Mouse (Mus musculus): Measurements from ENCODE around the gene Stx5a.

The Stx5a gene

GRCm38 (mm10) chr19:8790171-8790570 is 49.0 kb downstream of the Stx5a start:
- no peak for DNase-seq (ENCODE audit: low read depth in 1 of 2, low spot score in 2 of 2)

- peak; percentile 53 to 81 for DNase-seq (ENCODE audit: low read depth in 1 of 2, low spot score in 2 of 2)
Observed at GRCm38 (mm10) chr19:8798264-8798946, 57.2 kb downstream of the Stx5a start, which contains the start of gene Polr2g. Gene Polr2g, minus strand, starts transcription at chr19:8798577.

GRCm38 (mm10) chr19:8798947-8799315 is 57.7 kb downstream of the Stx5a start:
- no peak for DNase-seq (ENCODE audit: low read depth in 1 of 2, low spot score in 2 of 2)

GRCm38 (mm10) chr19:8802130-8802821 is 61.1 kb downstream of the Stx5a start, which contains the start of gene Zbtb3:
Gene Zbtb3, plus strand, starts transcription at chr19:8802555.
- peak; percentile 90 to 93 for DNase-seq (ENCODE audit: low read depth in 1 of 2, low spot score in 2 of 2)

- no peak for DNase-seq (ENCODE audit: low read depth in 1 of 2, low spot score in 2 of 2)
Observed at GRCm38 (mm10) chr19:8803204-8803780, 62.1 kb downstream of the Stx5a start.

GRCm38 (mm10) chr19:8803879-8804660 is 62.9 kb downstream of the Stx5a start:
- no peak for DNase-seq (ENCODE audit: low read depth in 1 of 2, low spot score in 2 of 2)

Measured in monocyte, adult 2 months (primary cell).